Mouse (Mus musculus) olfactory bulb, adult 2 months (tissue): ENCODE measurements around the gene Lrp11. TPM values are rescaled to one million over a fixed set of nuclear protein-coding genes. Genes with fewer than 3 reads are reported as not detected.

Source experiments
- H3K27ac ChIP-seq: fragments of 200-500 bp; 2 replicates; pipeline ENCODE4 v1.5.1; 2012; ENCODE audit warnings: low read depth, low read length; ENCODE audit not compliant: insufficient read depth
- H3K4me1 ChIP-seq: fragments of 200-500 bp; 2 replicates; pipeline ENCODE4 v1.6.1; 2012; ENCODE audit warnings: low read length; ENCODE audit not compliant: control insufficient read depth, insufficient read depth
- H3K4me3 ChIP-seq: fragments of 200-500 bp; 2 replicates; pipeline ENCODE4 v1.5.1; 2012; ENCODE audit warnings: mild to moderate bottlenecking, low read depth, low read length, moderate library complexity; ENCODE audit not compliant: insufficient read depth
- CTCF ChIP-seq: fragments of 200-500 bp; IDR thresholded peaks from 2 replicates; pipeline ENCODE4 v1.5.1; 2012; ENCODE audit warnings: low read depth, mild to moderate bottlenecking, low read length, moderate library complexity; ENCODE audit not compliant: insufficient read depth
- POLR2A ChIP-seq: fragments of 200-500 bp; IDR thresholded peaks from 2 replicates; pipeline ENCODE4 v1.6.1; 2012; ENCODE audit warnings: mild to moderate bottlenecking, low read depth, low read length, moderate library complexity; ENCODE audit not compliant: insufficient read depth
- WGBS: fragments of 180-500 bp; shearing (Covaris S2); methylation state at CpG from one replicate; pipeline ENCODE4 v1.1.7; 2018; 5-methylcytosine and 5-hydroxymethylcytosine counted together
- polyA plus RNA-seq: library from polyadenylated mRNA; stranded (reverse); fragments of >200 nt; gene quantifications from 2 replicates; pipeline ENCODE4 v1.2.4, GENCODE M21; 2012; ENCODE audit warnings: low replicate concordance; ENCODE audit not compliant: missing spikeins, insufficient read depth, insufficient read length

Lrp11 gene
- polyA plus RNA-seq, 1 experiment: not detected

DNA sequence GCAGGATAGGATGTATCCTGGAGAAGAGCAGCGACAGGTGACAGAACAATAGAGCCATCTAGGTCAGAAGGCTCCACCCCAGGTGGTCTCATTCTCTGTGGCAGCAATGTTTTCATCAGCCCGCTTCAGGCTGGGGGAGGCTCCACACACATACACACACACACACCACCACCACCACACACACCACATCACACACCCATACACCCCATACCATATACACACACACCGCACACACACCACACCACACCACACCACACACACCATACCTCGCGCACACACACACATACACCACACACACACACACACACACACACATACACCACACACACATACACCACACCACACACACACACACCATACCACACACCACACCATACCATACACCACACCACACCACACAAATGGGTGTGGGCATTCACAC lies 30.2 kb downstream of the Lrp11 start:
- TF ChIP-seq CTCF (no peak), POLR2A (no peak)
- H3K4me1 ChIP-seq: no peaks in the 10 kb centered on the region
- no peak overlapping the region for H3K27ac ChIP-seq
- 84% methylated on average over 5 of the region's 5 CpGs for WGBS
- H3K4me3 ChIP-seq: no peak overlapping the region

DNA sequence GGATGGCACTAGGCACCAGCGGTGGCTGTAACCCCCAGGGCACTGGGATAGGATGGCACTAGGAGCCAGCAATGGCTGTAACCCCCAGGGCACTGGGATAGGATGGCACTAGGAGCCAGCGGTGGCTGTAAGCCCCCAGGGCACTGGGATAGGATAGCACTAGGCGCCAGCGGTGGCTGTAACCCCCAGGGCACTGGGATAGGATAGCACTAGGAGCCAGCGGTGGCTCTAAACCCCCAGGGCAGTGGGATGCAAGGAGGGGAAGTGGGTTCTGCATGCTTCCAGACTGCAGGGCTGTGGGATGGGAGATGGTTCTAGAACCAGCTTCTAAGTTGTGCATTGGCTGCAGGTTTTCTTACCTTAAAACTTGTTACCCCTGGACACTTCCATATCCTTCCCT lies 31.1 kb downstream of the Lrp11 start:
- H3K4me3 ChIP-seq: no peak overlapping the region
- H3K27ac ChIP-seq: no peak overlapping the region
- 73% methylated on average over 5 of the region's 5 CpGs for WGBS
- no peaks in the 10 kb centered on the region for H3K4me1 ChIP-seq
- no peak for TF ChIP-seq CTCF
- no peak for TF ChIP-seq POLR2A

- Histone ChIP-seq H3K4me1 (no peaks in the 10 kb centered on the region), H3K27ac (no peak overlapping the region), H3K4me3 (no peak overlapping the region)
- TF ChIP-seq CTCF: no peak
- WGBS: 77% methylated on average over 3 of the region's 3 CpGs
Measured at GRCm38 (mm10) chr10:7622378-7622777, 32.8 kb downstream of the Lrp11 start.

DNA sequence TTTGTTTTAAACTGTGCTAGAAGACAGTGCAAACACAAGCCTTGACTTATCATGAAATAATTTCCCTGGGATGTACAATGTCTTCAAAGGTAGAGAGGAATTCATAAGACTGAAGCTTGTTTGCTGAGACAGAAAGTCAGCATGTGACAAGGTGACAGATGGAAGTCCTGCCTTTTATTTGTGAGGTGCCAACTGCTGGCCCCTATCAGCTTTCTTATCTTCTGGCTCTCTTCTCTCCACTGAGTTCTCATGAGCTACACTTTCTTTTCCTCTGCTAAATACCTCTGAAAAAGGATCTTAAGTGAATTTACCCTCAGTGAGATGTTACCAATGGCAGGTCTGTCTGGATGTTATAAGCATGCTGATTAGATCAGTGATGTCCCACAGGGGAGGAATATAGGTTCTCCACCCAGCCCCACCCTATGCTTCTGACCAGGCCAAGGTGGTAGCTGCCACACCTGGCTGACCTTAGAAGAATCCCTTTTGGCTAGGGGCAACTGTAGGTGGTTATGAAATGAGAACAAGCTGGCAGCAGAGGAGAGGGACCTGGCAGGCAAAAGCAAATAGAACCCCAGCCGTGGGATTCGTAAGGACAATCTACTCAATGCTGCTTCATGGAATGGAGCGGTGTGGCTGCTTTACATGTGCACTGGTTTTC lies 34.4 kb downstream of the Lrp11 start:
- no peak overlapping the region for H3K4me3 ChIP-seq
- no peak for TF ChIP-seq CTCF
- TF ChIP-seq POLR2A: no peak
- H3K27ac ChIP-seq: no peak overlapping the region
- no peaks in the 10 kb centered on the region for H3K4me1 ChIP-seq
- WGBS: 95% methylated on average over 3 of the region's 3 CpGs

DNA sequence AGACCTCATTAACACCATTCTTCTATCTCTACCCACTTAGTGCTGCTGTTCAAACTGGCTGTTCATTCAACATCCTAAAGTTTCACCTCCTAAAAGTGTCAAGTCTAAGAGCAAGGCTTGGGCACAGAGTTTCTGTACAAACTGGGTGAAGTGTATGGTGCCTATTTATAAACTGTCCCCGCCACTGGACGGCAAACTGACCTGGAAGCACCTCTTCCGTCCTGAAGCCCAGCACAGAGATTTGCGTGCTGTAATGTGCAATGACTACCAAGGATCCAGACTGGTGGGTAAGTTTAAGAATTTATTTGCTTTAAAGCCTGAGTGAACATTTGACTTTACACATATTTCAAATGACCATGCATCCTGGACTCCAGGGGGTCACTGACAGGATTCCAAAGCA lies 39.5 kb downstream of the Lrp11 start:
- Histone ChIP-seq H3K4me1 (no peaks in the 10 kb centered on the region), H3K4me3 (no peak overlapping the region), H3K27ac (no peak overlapping the region)
- WGBS: 94% methylated on average over 4 of the region's 4 CpGs
- no peak for TF ChIP-seq CTCF
- TF ChIP-seq POLR2A: no peak

DNA sequence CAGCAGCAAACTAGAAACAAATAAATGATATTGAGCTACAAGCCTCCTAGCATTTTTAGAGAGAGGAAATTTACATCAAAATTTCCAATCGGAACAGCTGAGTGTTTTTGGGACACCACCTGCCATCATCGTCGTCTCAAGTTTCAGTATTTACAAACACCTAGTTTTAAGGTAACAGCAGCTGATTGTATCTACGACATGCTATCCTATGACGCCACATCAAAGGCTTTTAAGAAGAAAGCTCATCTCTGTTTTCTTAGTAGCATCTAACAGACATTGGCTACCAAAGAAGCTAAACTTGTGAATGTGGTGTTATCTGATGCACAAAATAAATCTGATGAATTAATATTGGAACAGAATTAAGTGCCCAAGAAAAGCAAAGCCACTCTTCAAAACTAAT lies 40.7 kb downstream of the Lrp11 start:
- Histone ChIP-seq H3K4me1 (no peaks in the 10 kb centered on the region), H3K27ac (no peak overlapping the region), H3K4me3 (no peak overlapping the region)
- TF ChIP-seq POLR2A (no peak), CTCF (no peak)
- 92% methylated on average over 5 of the region's 5 CpGs for WGBS

DNA sequence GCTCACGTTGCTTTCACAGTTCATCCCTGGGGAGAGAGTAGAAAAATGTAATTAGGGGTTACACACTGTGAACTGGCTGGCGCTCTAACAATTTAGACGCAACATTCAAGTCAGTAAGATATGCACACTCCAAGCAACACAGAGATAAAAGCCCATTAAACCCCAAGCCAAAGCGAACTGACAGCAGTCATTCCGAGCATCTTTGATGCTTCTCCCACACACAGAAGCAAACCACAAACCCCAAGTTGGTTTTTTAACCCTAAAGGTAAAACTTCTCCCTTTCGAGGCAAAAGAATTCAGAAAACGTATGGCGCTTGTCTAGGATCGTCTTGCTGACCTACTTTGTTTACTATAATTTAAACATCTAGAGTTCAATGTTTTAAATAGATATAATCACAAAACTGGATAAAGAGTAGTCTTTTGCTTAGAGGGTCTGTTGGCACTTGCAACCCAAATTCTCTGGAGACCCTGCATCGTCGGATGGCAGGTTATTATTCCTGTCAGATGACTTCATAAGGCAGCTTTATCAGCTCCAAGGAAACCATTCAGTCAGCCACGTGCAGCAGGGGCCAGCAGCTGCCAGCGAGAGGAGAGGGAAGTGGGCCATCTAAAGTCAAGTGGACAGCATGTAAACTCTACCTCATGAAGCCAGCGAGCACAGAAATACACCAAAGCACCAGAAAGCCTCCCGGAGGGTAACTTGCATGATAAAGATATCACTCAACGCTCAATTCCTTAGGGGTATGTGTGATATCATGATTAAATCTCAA lies 41.5 kb downstream of the Lrp11 start:
- no peaks in the 10 kb centered on the region for H3K4me1 ChIP-seq
- no peak overlapping the region for H3K27ac ChIP-seq
- TF ChIP-seq CTCF: no peak
- no peak for TF ChIP-seq POLR2A
- H3K4me3 ChIP-seq: no peak overlapping the region
- 72% methylated on average over 16 of the region's 16 CpGs for WGBS

- WGBS: 93% methylated on average over 12 of the region's 12 CpGs
- Histone ChIP-seq H3K4me1 (no peaks in the 10 kb centered on the region), H3K4me3 (no peak overlapping the region), H3K27ac (no peak overlapping the region)
- TF ChIP-seq CTCF: no peak
- no peak for TF ChIP-seq POLR2A
Measured at GRCm38 (mm10) chr10:7640366-7640765, 50.8 kb downstream of the Lrp11 start.

DNA sequence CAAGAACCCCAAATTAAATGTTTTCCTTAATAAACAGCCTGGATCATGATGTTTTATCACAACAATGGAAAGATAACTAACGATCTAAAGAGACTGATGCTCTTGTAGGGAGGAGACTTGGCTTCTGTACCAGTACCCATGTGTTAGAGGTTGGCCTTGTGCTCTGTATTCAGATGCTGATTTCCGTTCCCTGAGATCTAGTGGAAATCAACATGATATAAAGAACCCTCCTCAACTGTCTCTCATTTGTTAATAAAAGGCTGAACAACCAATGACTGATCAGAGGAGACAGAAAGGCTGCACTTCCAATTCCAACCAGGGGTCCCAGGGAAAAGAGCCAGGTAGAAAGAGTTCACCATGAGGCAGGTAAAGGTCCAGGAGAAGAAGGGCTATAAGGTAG lies 56.3 kb downstream of the Lrp11 start:
- H3K4me1 ChIP-seq: no peaks in the 10 kb centered on the region
- H3K4me3 ChIP-seq: no peak overlapping the region
- H3K27ac ChIP-seq: no peak overlapping the region
- 33% methylated on average over 2 of the region's 2 CpGs for WGBS
- TF ChIP-seq CTCF (no peak), POLR2A (no peak)

- TF ChIP-seq POLR2A (no peak), CTCF (no peak)
- Histone ChIP-seq H3K4me3 (no peak overlapping the region), H3K27ac (no peak overlapping the region), H3K4me1 (no peaks in the 10 kb centered on the region)
- 86% methylated on average over 4 of the region's 4 CpGs for WGBS
Measured at GRCm38 (mm10) chr10:7649059-7649458, 59.5 kb downstream of the Lrp11 start.
